Mouse (Mus musculus) CH12.LX (cell line): Measurements from ENCODE around the gene Abo.

Experiments used
- CHD1 ChIP-seq: IDR thresholded peaks from 2 replicates; pipeline ENCODE4 v1.6.1; 2012; ENCODE audit warnings: low read depth, low read length, improper control_type of control experiment, inconsistent platforms
- CTCF ChIP-seq, 2 experiments: IDR thresholded peaks in 1 of 2; conservative IDR thresholded peaks in 1 of 2; 2 replicates each; pipeline ENCODE4 v1.5.1; 2011 to 2012; ENCODE audit warnings: low read depth in 2 of 2, low read length in 2 of 2, improper control_type of control experiment in 1 of 2, inconsistent platforms in 1 of 2, mild to moderate bottlenecking in 1 of 2, moderate library complexity in 1 of 2
- ELF1 ChIP-seq: IDR thresholded peaks from 2 replicates; pipeline ENCODE4 v1.6.1; 2014; ENCODE audit warnings: low read depth, mild to moderate bottlenecking, inconsistent platforms, low read length, improper control_type of control experiment
- EP300 ChIP-seq: IDR thresholded peaks from 2 replicates; pipeline ENCODE4 v1.6.1; 2011; ENCODE audit warnings: low read length, improper control_type of control experiment
- HCFC1 ChIP-seq: IDR thresholded peaks from 2 replicates; pipeline ENCODE4 v1.6.1; 2012; ENCODE audit warnings: low read depth, mild to moderate bottlenecking, inconsistent platforms, low read length, improper control_type of control experiment
- NELFE ChIP-seq: IDR thresholded peaks from 2 replicates; pipeline ENCODE4 v1.6.1; 2011; ENCODE audit warnings: low read depth, low read length, improper control_type of control experiment
- POLR2A ChIP-seq: IDR thresholded peaks from 2 replicates; pipeline ENCODE4 v1.6.1; 2011; ENCODE audit warnings: low read depth, mild to moderate bottlenecking, improper control_type of control experiment, low read length
- SIN3A ChIP-seq: IDR thresholded peaks from 2 replicates; pipeline ENCODE4 v1.6.1; 2012; ENCODE audit warnings: low read length, improper control_type of control experiment, inconsistent platforms
- ZKSCAN1 ChIP-seq: IDR thresholded peaks from 2 replicates; pipeline ENCODE4 v1.6.1; 2012; ENCODE audit warnings: low read depth, inconsistent platforms, low read length, improper control_type of control experiment, borderline replicate concordance

DNA sequence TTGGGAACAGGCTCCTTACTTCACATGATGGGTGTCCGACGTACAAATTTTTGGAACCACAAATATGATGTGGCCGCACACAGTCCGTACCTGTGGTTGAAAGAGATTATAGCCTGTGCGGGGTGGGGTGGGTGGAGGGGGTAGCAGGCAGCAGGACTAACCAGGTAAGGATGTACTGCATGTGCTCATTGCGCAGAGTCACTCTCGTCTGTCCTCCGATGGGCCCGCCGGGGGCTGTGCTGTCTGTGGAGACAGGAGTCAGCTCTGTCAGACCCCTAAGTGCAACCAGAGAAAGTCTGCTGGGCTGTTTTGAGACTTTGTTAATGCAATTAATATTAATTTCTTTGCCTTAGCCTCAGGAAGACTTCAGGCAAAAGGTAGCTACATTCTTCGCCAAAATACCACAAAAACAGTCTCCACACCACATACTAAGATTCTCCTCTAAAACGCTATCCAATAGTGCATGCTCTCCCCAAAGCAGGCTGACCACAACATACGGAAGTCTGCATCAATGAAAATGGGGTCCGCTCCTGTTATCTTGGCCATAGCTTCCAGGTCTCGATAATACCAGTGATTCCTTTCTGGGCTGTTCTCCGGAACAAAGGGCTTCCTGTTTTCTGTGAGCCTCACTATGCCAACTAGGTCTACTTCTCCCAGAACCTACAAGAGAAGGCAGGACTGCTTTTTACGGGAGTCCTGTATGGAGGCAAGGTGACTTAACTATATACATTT is 48.8 kb upstream of the Abo start:
- no peak for TF ChIP-seq CTCF (conservative IDR thresholded peaks at IDR 0.05 in 1 of 2, IDR thresholded peaks at IDR 0.05 in 1 of 2; ENCODE audit: low read depth in 2 of 2, low read length in 2 of 2)
- no peak for TF ChIP-seq ZKSCAN1
- no peak for TF ChIP-seq CHD1
- no peak for TF ChIP-seq HCFC1
- no peak for TF ChIP-seq ELF1
- TF ChIP-seq POLR2A = peak; percentile 69
- no peak for TF ChIP-seq SIN3A
- TF ChIP-seq EP300 = no peak
- 0 out of 2 replicates have a peak, but pooled peaks have one; percentile 9 for TF ChIP-seq NELFE
